Mouse (Mus musculus) CH12.LX (cell line): ENCODE measurements around the gene Noxo1. TPM values are rescaled to one million over a fixed set of nuclear protein-coding genes. Genes with fewer than 3 reads are reported as not detected.

ENCODE experiments used
- DNase-seq: peaks from one replicate; pipeline ENCODE4 v3.0.0-alpha.2; 2013; ENCODE audit errors: extremely low read depth
- H3K27ac ChIP-seq: 2 replicates; pipeline ENCODE4 v1.5.1; 2012; ENCODE audit warnings: low read depth, mild to moderate bottlenecking, control low read depth, moderate library complexity; ENCODE audit not compliant: insufficient read depth
- H3K27me3 ChIP-seq: replicated peaks from 2 replicates; pipeline ENCODE3; 2012; ENCODE audit warnings: inconsistent platforms
- H3K36me3 ChIP-seq, 2 experiments: replicated peaks in 1 of 2; 2 replicates each; pipeline versions ENCODE3 to v1.6.1; 2012; ENCODE audit warnings: inconsistent platforms in 1 of 2, low read length in 1 of 2, mild to moderate bottlenecking in 1 of 2, mixed read lengths in 1 of 2, moderate library complexity in 1 of 2; ENCODE audit not compliant: control insufficient read depth in 1 of 2, insufficient read depth in 1 of 2
- H3K4me1 ChIP-seq, 2 experiments: 2 replicates each; pipeline ENCODE4 v1.6.1; 2012; ENCODE audit warnings: inconsistent platforms in 1 of 2, moderate library complexity in 1 of 2; ENCODE audit not compliant: insufficient read depth in 2 of 2, control insufficient read depth in 1 of 2
- H3K4me2 ChIP-seq: 2 replicates; pipeline ENCODE4 v1.6.1; 2012; ENCODE audit warnings: low read depth, mild to moderate bottlenecking, control low read depth; ENCODE audit not compliant: poor library complexity, insufficient read depth, severe bottlenecking
- H3K4me3 ChIP-seq, 3 experiments: fragments of 150-350 bp in 1 of 3; sonication (generic) in 1 of 3; replicated peaks in 1 of 3; 2 replicates each; pipeline versions ENCODE3 to v1.5.1; 2011 to 2012; ENCODE audit warnings: low read depth in 2 of 3, low read length in 2 of 3, mild to moderate bottlenecking in 2 of 3, moderate library complexity in 2 of 3, control low read depth in 1 of 3, improper control_type of control experiment in 1 of 3, inconsistent platforms in 1 of 3, mixed read lengths in 1 of 3; ENCODE audit not compliant: poor library complexity in 1 of 3
- H3K79me2 ChIP-seq: replicated peaks from 2 replicates; pipeline ENCODE4 v1.6.1; 2012; ENCODE audit warnings: mild to moderate bottlenecking, moderate library complexity; ENCODE audit not compliant: control insufficient read depth, poor library complexity, insufficient read depth, severe bottlenecking; ENCODE audit errors: extremely low read depth
- H3K9ac ChIP-seq: 2 replicates; pipeline ENCODE4 v1.6.1; 2012; ENCODE audit warnings: low read depth, mild to moderate bottlenecking, control low read depth, moderate library complexity; ENCODE audit not compliant: insufficient read depth
- H3K9me3 ChIP-seq: replicated peaks from 2 replicates; pipeline ENCODE3; 2012; ENCODE audit warnings: low read length, inconsistent platforms, mixed read lengths
- BHLHE40 ChIP-seq: IDR thresholded peaks from 2 replicates; pipeline ENCODE4 v1.6.1; 2011; ENCODE audit warnings: mild to moderate bottlenecking, low read depth, low read length, improper control_type of control experiment
- CHD1 ChIP-seq: IDR thresholded peaks from 2 replicates; pipeline ENCODE4 v1.6.1; 2012; ENCODE audit warnings: low read depth, low read length, improper control_type of control experiment, inconsistent platforms
- CHD2 ChIP-seq: IDR thresholded peaks from 2 replicates; pipeline ENCODE4 v1.6.1; 2011; ENCODE audit warnings: low read length, improper control_type of control experiment
- CTCF ChIP-seq, 2 experiments: IDR thresholded peaks in 1 of 2; conservative IDR thresholded peaks in 1 of 2; 2 replicates each; pipeline ENCODE4 v1.5.1; 2011 to 2012; ENCODE audit warnings: low read depth in 2 of 2, low read length in 2 of 2, improper control_type of control experiment in 1 of 2, inconsistent platforms in 1 of 2, mild to moderate bottlenecking in 1 of 2, moderate library complexity in 1 of 2
- GABPA ChIP-seq: IDR thresholded peaks from 2 replicates; pipeline ENCODE4 v1.6.1; 2012; ENCODE audit warnings: low read depth, low read length, improper control_type of control experiment, inconsistent platforms; ENCODE audit not compliant: insufficient replicate concordance
- HCFC1 ChIP-seq: IDR thresholded peaks from 2 replicates; pipeline ENCODE4 v1.6.1; 2012; ENCODE audit warnings: low read depth, mild to moderate bottlenecking, inconsistent platforms, low read length, improper control_type of control experiment
- JUND ChIP-seq: conservative IDR thresholded peaks from 2 replicates; pipeline ENCODE4 v1.6.1; 2011; ENCODE audit warnings: low read depth, low read length, improper control_type of control experiment
- MAFK ChIP-seq: IDR thresholded peaks from 2 replicates; pipeline ENCODE4 v1.6.1; 2011; ENCODE audit warnings: low read length, improper control_type of control experiment; ENCODE audit not compliant: insufficient replicate concordance
- MEF2A ChIP-seq: IDR thresholded peaks from 2 replicates; pipeline ENCODE4 v1.6.1; 2014; ENCODE audit warnings: low read depth, mild to moderate bottlenecking, inconsistent platforms, low read length, improper control_type of control experiment, borderline replicate concordance
- MXI1 ChIP-seq: IDR thresholded peaks from 2 replicates; pipeline ENCODE4 v1.6.1; 2011; ENCODE audit warnings: mild to moderate bottlenecking, low read depth, low read length, improper control_type of control experiment
- MYC ChIP-seq: IDR thresholded peaks from 2 replicates; pipeline ENCODE4 v1.6.1; 2011; ENCODE audit warnings: low read depth, mild to moderate bottlenecking, improper control_type of control experiment, low read length
- NELFE ChIP-seq: IDR thresholded peaks from 2 replicates; pipeline ENCODE4 v1.6.1; 2011; ENCODE audit warnings: low read depth, low read length, improper control_type of control experiment
- NRF1 ChIP-seq: IDR thresholded peaks from 2 replicates; pipeline ENCODE4 v1.6.1; 2014; ENCODE audit warnings: low read depth, mild to moderate bottlenecking, inconsistent platforms, low read length, improper control_type of control experiment, moderate library complexity
- PAX5 ChIP-seq: IDR thresholded peaks from 2 replicates; pipeline ENCODE4 v1.6.1; 2012; ENCODE audit warnings: low read length, inconsistent platforms, mixed read lengths
- POLR2AphosphoS2 ChIP-seq: IDR thresholded peaks from 2 replicates; pipeline ENCODE4 v1.6.1; 2011; ENCODE audit warnings: low read depth, low read length, improper control_type of control experiment
- RAD21 ChIP-seq: IDR thresholded peaks from 2 replicates; pipeline ENCODE4 v1.6.1; 2011; ENCODE audit warnings: low read depth, mild to moderate bottlenecking, low read length, improper control_type of control experiment, moderate library complexity
- SIN3A ChIP-seq: IDR thresholded peaks from 2 replicates; pipeline ENCODE4 v1.6.1; 2012; ENCODE audit warnings: low read length, improper control_type of control experiment, inconsistent platforms
- TBP ChIP-seq: conservative IDR thresholded peaks from 2 replicates; pipeline ENCODE4 v1.6.1; 2011; ENCODE audit warnings: low read depth, low read length, improper control_type of control experiment
- USF1 ChIP-seq: IDR thresholded peaks from 2 replicates; pipeline ENCODE4 v1.6.1; 2014; ENCODE audit warnings: low read depth, mild to moderate bottlenecking, inconsistent platforms, low read length, improper control_type of control experiment
- ZMIZ1 ChIP-seq: IDR thresholded peaks from 2 replicates; pipeline ENCODE4 v1.6.1; 2012; ENCODE audit warnings: low read depth, mild to moderate bottlenecking, inconsistent platforms, low read length, improper control_type of control experiment
- ZNF384 ChIP-seq: IDR thresholded peaks from 2 replicates; pipeline ENCODE4 v1.6.1; 2012; ENCODE audit warnings: low read depth, low read length, improper control_type of control experiment, inconsistent platforms
- dilution Hi-C: fragments of 300-500 bp; cut with MboI; formaldehyde crosslinking; loops from 2 replicates; pipeline ENCODE4 v1.14.3; 2020; ENCODE audit warnings: low sequenced_read_pairs; ENCODE audit not compliant: extremely low pct_unique_long_range_greater_than_20kb, extremely low pct_ligation_motif_present
- in situ Hi-C: fragments of 300-500 bp; cut with MboI; formaldehyde crosslinking; loops from 3 replicates; pipeline ENCODE4 v1.14.3; 2019; ENCODE audit warnings: low sequenced_read_pairs, low pct_ligation_motif_present, low pct_unique_long_range_greater_than_20kb, mixed read lengths
- polyA plus RNA-seq: library from polyadenylated mRNA; unstranded; fragments of >175 nt; gene quantifications from 2 replicates; pipeline ENCODE4 v1.2.1, GENCODE M21; 2012; ENCODE audit warnings: low read depth; ENCODE audit not compliant: insufficient read length
- total RNA-seq, 2 experiments: library from RNA; depleted of rRNA; stranded (reverse); fragments of 300-350 nt in 1 of 2; fragments of >200 nt in 1 of 2; gene quantifications; 2 replicates each; pipeline ENCODE4 v1.2.3; 2012 to 2014

Gene Noxo1
- total and polyA plus RNA-seq, 3 experiments, result 0.47 to 2.5 (median 0.89) TPM

GRCm38 (mm10) chr17:24677500-24678080 is 18.4 kb upstream of the Noxo1 start:
- H3K4me2 ChIP-seq, result no peak overlapping the region
- H3K4me3 ChIP-seq, result no peak overlapping the region
- H3K27me3 ChIP-seq, result no peaks in the 10 kb centered on the region
- dilution Hi-C loops, result no loop called here
- no peak overlapping the region for H3K9ac ChIP-seq
- peaks cover 65 to 89% of the 10 kb centered on the region in 2 experiments for H3K36me3 ChIP-seq
- H3K27ac ChIP-seq, result no peak overlapping the region
- H3K9me3 ChIP-seq, result no peaks in the 10 kb centered on the region
- in situ Hi-C loops, result no loop called here
- H3K79me2 ChIP-seq, result peaks cover 35% of the 10 kb centered on the region
- TF ChIP-seq JUND (no peak), MXI1 (no peak), MYC (no peak), GABPA (no peak), CHD1 (no peak), NELFE (no peak), ZNF384 (no peak), CTCF (conservative IDR thresholded peaks at IDR 0.05 in 1 of 2, IDR thresholded peaks at IDR 0.05 in 1 of 2; ENCODE audit: low read depth in 2 of 2, low read length in 2 of 2) (no peak), SIN3A (no peak), MEF2A (no peak), POLR2AphosphoS2 (no peak), ZMIZ1 (no peak), BHLHE40 (no peak), CHD2 (no peak), PAX5 (no peak), TBP (no peak)
- H3K4me1 ChIP-seq, result peaks cover 0 to 33% of the 10 kb centered on the region in 2 experiments; a peak in 2 of 4 replicates
- DNase-seq, result no peak

DNA sequence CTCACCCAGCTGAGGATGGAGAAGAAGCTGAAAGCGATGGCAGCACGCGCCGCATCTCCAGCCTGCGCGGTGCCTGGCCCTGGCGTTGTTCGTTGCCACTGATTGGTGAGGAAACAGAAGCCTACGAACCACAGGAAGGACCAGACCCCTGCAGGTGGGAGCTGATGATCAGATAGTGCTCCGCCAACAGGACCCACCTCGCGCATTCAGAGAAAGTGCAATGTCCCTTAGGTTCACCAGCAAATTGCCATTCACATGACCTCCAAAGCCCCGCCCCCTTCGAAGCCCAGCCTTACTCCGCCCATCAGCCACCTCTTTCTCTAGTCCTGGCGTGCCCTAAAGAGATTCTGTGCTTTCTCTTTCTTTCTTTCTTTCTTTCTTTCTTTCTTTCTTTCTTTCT is 9.5 kb upstream of the Noxo1 start:
- H3K9ac ChIP-seq, result no peak overlapping the region
- H3K79me2 ChIP-seq, result no peaks in the 10 kb centered on the region
- H3K4me3 ChIP-seq, result peak overlapping the region in 1 of 3 experiments; percentile 14
- no peaks in the 10 kb centered on the region for H3K9me3 ChIP-seq
- TF ChIP-seq NRF1 (no peak), BHLHE40 (no peak), USF1 (peak; percentile 22; the same call in 1 of the 2 replicates), RAD21 (no peak), SIN3A (0 out of 2 replicates have a peak, but pooled peaks have one; percentile 29), HCFC1 (no peak), MYC (0 out of 2 replicates have a peak, but pooled peaks have one; percentile 29), MAFK (no peak)
- H3K4me1 ChIP-seq, result peaks cover 9 to 16% of the 10 kb centered on the region in 2 experiments
- in situ Hi-C loops (no loop called here), dilution Hi-C loops (no loop called here)
- H3K27me3 ChIP-seq, result peaks cover 27% of the 10 kb centered on the region
- DNase-seq, result peak; percentile 71
- H3K27ac ChIP-seq, result no peak overlapping the region
- H3K36me3 ChIP-seq, result peaks cover 5 to 11% of the 10 kb centered on the region in 2 experiments
- no peak overlapping the region for H3K4me2 ChIP-seq
